Mouse (Mus musculus): ENCODE measurements around the gene Zfp385c.

The Zfp385c gene

GRCm38 (mm10) chr11:100718866-100719265, 26.6 kb upstream of the Zfp385c start:
- peak in 1 of 2 experiments; percentile 41 for DNase-seq (ENCODE audit: inconsistent age in 2 of 2, low spot score in 1 of 2)

GRCm38 (mm10) chr11:100718462-100718861, 26.2 kb upstream of the Zfp385c start:
- no peak for DNase-seq (ENCODE audit: inconsistent age in 2 of 2, low spot score in 1 of 2)

- DNase-seq (ENCODE audit: inconsistent age in 2 of 2, low spot score in 1 of 2) = no peak
These were observed 24.4 kb upstream of the Zfp385c start for GRCm38 (mm10) chr11:100716649-100717048.

- no peak for DNase-seq (ENCODE audit: inconsistent age in 2 of 2, low spot score in 1 of 2)
These were observed 22.7 kb upstream of the Zfp385c start for GRCm38 (mm10) chr11:100714948-100715347.

- DNase-seq (ENCODE audit: inconsistent age in 2 of 2, low spot score in 1 of 2) = peak; percentile 80 to 94
These were observed 22.3 kb upstream of the Zfp385c start for GRCm38 (mm10) chr11:100714534-100714915.

- DNase-seq (ENCODE audit: inconsistent age in 2 of 2, low spot score in 1 of 2) = peak; percentile 86 to 91
These were observed 21.7 kb upstream of the Zfp385c start, which contains the start of gene Hspb9 for GRCm38 (mm10) chr11:100713735-100714533. Gene Hspb9 (plus strand): TSS chr11:100713850.

- DNase-seq (ENCODE audit: inconsistent age in 2 of 2, low spot score in 1 of 2) = no peak
These were observed 20.9 kb upstream of the Zfp385c start for GRCm38 (mm10) chr11:100713174-100713573.

GRCm38 (mm10) chr11:100711783-100712615, 19.7 kb upstream of the Zfp385c start, which contains the start of gene Kat2a:
Gene Kat2a (minus strand): TSS chr11:100712465.
- DNase-seq (ENCODE audit: inconsistent age in 2 of 2, low spot score in 1 of 2) = peak; percentile 89 to 94

GRCm38 (mm10) chr11:100710977-100711376, 18.7 kb upstream of the Zfp385c start:
- DNase-seq (ENCODE audit: inconsistent age in 2 of 2, low spot score in 1 of 2) = peak in 1 of 2 experiments; percentile 30

GRCm38 (mm10) chr11:100710528-100710927, 18.3 kb upstream of the Zfp385c start:
- peak in 1 of 2 experiments; percentile 34 for DNase-seq (ENCODE audit: inconsistent age in 2 of 2, low spot score in 1 of 2)

- DNase-seq (ENCODE audit: inconsistent age in 2 of 2, low spot score in 1 of 2) = peak in 1 of 2 experiments; percentile 31
These were observed 17.1 kb upstream of the Zfp385c start for GRCm38 (mm10) chr11:100709201-100709810.

GRCm38 (mm10) chr11:100705095-100705747, 13.0 kb upstream of the Zfp385c start:
- peak in 1 of 2 experiments; percentile 55 for DNase-seq (ENCODE audit: inconsistent age in 2 of 2, low spot score in 1 of 2)

GRCm38 (mm10) chr11:100703851-100704531, 11.7 kb upstream of the Zfp385c start, which contains the start of gene Dhx58:
Gene Dhx58 (minus strand): TSS chr11:100704271.
- DNase-seq (ENCODE audit: inconsistent age in 2 of 2, low spot score in 1 of 2) = peak in 1 of 2 experiments; percentile 81

GRCm38 (mm10) chr11:100703366-100703765, 11.1 kb upstream of the Zfp385c start:
- DNase-seq (ENCODE audit: inconsistent age in 2 of 2, low spot score in 1 of 2) = peak in 1 of 2 experiments; percentile 68

- no peak for DNase-seq (ENCODE audit: inconsistent age in 2 of 2, low spot score in 1 of 2)
These were observed 10.7 kb upstream of the Zfp385c start for GRCm38 (mm10) chr11:100702906-100703305.

GRCm38 (mm10) chr11:100702081-100702851, 10.0 kb upstream of the Zfp385c start:
- DNase-seq (ENCODE audit: inconsistent age in 2 of 2, low spot score in 1 of 2) = peak; percentile 81 to 93

- DNase-seq (ENCODE audit: inconsistent age in 2 of 2, low spot score in 1 of 2) = peak; percentile 90 to 95
These were observed 9.0 kb upstream of the Zfp385c start for GRCm38 (mm10) chr11:100701301-100701700.

- DNase-seq (ENCODE audit: inconsistent age in 2 of 2, low spot score in 1 of 2) = no peak
These were observed 8.5 kb upstream of the Zfp385c start for GRCm38 (mm10) chr11:100700710-100701109.

- peak; percentile 84 to 89 for DNase-seq (ENCODE audit: inconsistent age in 2 of 2, low spot score in 1 of 2)
These were observed 5.7 kb upstream of the Zfp385c start for GRCm38 (mm10) chr11:100697921-100698320.

All from adrenal gland, adult (tissue).